Mouse (Mus musculus) kidney, postnatal 14 days (tissue): Measurements from ENCODE around the gene Lmo7.

ENCODE experiments used
- DNase-seq: peaks from one replicate; pipeline ENCODE4 v3.0.0; 2022; ENCODE audit warnings: mixed read lengths

The Lmo7 gene

GRCm38 (mm10) chr14:101839771-101840731 lies 110.3 kb downstream of the Lmo7 start:
- peak; percentile 66 for DNase-seq

- no peak for DNase-seq
These were observed 111.5 kb downstream of the Lmo7 start for GRCm38 (mm10) chr14:101841271-101841670.

DNA sequence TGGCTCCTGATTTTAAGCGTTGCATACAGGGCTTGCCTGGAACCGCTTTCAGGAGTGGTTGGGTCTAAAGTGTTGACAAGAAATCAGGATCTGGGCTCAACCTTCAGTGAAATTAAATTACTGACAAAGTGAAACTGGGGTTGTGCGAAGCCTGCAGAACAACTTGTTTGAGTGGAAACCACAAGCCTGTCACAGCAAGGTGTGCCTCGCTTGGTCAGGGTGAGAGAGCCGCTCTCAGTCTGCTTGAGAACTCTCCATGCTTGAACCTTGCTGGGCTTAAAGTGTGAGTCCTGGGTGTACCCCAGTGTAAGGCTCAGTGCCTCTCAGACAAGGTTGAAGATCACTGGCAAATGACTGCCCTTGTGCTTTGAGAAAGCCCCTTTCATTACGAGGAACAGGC lies 112.8 kb downstream of the Lmo7 start:
- no peak for DNase-seq

- no peak for DNase-seq
These were observed 113.7 kb downstream of the Lmo7 start for GRCm38 (mm10) chr14:101843443-101843842.

GRCm38 (mm10) chr14:101844467-101844866 lies 114.7 kb downstream of the Lmo7 start:
- no peak for DNase-seq

GRCm38 (mm10) chr14:101846097-101846882 lies 116.5 kb downstream of the Lmo7 start:
- DNase-seq = no peak

DNA sequence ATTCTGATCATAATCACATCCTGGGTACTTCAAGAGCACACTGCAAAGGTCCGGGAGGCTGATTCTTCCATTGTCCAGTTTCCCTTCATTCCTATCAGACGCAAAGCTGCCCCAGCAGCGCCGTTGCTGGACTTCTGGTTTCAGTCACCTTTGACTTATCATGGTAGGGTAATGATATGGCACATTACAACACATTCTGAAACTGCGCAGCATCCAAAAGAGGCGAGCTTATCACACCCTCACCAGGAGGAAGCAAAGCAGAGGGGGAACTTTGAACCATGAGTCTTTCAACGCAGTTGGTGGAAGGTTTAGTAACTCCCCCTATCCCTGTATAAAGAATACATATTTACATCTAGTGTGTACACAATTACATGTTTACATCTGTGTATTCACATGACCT lies 117.8 kb downstream of the Lmo7 start:
- no peak for DNase-seq

GRCm38 (mm10) chr14:101852584-101853195 lies 122.9 kb downstream of the Lmo7 start:
- peak; percentile 47 for DNase-seq

DNA sequence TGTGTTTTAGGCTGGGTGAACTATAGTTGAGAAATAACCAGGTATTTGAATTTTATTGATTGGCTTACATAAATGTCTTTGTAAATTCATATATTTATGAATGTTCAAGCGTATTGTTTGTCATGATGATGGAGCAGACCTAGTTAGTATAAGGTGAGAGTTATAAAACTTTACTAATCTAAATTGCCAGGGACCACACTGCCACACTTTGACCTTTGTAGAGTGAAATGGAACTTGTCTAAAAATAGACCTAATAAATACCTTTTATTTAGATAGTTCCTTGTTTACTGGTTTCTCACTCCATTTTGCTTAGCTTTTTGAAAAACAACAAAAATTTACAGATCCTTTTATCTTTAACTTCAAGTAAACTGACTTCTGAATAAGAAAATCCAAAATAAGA lies 123.5 kb downstream of the Lmo7 start:
- no peak for DNase-seq

GRCm38 (mm10) chr14:101853722-101854121 lies 124.0 kb downstream of the Lmo7 start:
- peak; percentile 61 for DNase-seq

DNA sequence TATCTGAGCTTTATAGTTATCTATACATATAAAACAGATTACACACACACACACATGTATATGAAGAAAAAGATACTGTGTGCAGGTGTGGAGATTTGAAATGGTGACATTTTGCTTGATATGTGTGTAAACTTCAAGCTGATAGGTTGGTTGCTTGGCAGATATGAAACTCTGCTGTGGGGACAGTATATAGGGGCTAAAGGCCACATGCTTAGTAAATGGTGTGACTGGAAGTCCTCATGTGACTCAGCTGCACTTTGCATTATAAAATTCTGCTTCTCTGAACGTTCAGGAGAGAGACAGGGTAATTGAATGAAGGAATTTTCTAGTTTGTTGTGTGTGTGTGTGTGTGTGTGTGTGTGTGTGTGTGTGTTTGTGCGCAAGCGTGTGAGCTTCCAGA lies 124.5 kb downstream of the Lmo7 start:
- no peak for DNase-seq

DNA sequence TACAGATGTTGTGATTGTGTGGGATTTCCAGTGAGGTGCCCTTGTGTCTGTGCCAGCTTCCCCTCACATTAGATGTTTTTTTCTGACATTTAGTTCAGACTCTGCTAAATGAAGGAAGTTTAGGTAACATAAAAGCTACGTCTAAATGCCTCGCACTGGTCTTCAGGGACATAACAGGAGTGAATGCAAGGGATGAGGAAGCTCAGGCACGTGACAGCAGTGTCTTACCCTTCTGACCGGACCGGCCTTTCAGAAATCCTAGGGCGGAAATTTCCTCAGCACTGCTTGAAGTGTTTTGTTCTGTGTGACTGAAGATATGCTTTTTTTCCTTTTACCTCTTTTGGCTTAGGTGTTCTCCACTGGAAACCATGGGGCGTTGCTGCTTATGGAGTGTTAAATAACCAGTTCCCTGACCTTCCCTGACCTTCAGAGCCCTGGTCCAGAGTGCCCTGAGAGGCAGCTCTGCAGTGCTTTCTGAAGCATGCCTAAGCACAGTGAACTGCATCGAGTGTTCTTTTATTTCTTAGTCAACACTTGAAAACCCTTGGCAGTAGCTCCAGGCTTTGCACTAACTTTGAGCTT lies 129.6 kb downstream of the Lmo7 start:
- peak; percentile 86 for DNase-seq

DNA sequence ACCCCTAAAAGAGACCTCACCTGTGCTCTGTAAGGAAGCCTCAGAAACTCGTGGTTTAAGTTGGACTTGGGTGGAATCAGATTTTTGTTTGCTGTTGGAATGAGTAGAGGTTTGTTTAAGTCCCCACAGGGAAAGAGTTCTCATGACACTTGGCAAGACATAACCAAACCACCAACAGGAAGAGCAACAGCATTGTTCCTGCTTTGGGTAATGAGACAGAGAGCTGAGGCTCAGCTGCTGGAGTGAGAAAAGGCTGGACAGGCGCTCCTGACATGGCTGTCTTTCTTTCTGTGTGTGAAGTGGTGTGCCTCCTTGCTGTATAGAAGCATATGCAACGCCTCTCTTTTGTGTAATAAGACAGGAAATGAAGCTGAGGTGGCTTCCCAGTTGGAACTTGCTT lies 132.3 kb downstream of the Lmo7 start:
- DNase-seq = no peak

GRCm38 (mm10) chr14:101867071-101867733 lies 137.4 kb downstream of the Lmo7 start:
- DNase-seq = no peak

- DNase-seq = peak; percentile 54
These were observed 139.4 kb downstream of the Lmo7 start for GRCm38 (mm10) chr14:101869145-101869544.

DNA sequence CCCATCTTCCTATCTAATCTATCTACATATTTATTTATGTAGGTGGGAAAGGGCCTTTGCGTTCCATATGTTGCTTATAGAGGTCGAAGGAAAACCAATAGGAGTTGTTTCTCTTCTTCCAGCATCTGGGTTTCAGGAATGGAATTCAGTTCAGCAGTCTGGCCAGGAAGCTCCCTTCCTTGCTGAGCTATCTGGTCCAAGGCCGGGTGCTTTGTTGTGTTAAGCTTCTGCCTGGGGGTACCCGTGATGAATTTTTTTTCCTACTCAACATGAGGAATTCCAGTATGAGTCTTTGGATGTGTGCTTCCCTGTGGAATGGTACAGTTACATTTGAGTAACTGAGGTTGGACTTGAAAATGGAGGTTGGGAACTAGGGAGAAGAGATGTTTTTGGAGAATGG lies 139.9 kb downstream of the Lmo7 start:
- no peak for DNase-seq

DNA sequence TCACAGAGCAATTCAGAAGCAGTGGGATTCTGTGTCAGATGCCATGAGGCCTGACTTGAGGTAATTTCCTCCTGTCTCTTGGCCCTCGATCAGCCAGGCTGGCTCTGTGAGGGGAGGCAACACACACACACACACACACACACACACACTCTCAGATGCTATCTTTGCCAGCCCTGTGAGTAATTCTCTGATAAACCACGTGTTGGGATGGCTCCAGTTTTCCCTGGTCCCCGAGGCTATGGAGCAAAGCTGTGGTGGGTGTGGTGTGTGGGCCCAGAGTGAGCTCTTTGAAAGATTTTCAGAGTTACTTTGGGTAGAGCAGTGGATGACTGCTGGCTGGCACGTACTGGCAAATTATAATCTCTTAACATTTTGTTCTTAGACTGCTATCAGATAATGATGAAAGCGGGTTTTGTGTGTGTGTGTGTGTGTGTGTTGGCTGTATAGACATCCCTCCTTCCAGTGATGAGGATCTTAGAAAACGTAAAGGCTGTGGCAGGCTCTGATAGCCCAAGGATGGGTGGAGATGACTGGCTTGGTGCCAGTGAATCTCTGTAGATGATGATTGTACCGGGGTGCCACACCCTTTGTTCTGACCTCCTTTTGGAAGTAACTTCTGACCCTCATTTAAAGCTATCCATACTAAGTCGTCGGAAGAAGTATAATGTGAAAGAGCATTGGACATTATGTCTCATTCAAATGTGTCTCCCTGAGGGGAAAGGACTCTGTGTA lies 140.6 kb downstream of the Lmo7 start:
- peak; percentile 17 for DNase-seq

DNA sequence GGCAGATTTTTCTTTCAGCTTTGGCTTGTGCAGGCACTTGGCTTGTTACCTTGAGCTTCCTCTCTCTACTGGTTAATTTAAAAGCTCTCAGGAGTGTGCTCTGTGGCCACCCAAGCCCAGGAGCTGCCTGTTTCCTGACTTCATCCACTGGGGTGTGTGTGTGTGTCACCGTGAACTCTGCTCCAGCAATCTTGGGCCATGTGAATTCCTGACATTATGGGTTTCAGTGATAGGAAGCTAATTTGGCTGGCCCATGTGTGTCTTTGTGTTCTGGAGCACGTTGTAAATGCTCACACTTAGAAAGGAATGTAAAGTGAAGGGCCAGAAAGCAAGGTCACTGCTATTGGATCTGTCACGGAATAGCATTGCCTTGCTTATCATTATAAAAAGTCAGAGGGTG lies 143.1 kb downstream of the Lmo7 start:
- DNase-seq = peak; percentile 41

DNA sequence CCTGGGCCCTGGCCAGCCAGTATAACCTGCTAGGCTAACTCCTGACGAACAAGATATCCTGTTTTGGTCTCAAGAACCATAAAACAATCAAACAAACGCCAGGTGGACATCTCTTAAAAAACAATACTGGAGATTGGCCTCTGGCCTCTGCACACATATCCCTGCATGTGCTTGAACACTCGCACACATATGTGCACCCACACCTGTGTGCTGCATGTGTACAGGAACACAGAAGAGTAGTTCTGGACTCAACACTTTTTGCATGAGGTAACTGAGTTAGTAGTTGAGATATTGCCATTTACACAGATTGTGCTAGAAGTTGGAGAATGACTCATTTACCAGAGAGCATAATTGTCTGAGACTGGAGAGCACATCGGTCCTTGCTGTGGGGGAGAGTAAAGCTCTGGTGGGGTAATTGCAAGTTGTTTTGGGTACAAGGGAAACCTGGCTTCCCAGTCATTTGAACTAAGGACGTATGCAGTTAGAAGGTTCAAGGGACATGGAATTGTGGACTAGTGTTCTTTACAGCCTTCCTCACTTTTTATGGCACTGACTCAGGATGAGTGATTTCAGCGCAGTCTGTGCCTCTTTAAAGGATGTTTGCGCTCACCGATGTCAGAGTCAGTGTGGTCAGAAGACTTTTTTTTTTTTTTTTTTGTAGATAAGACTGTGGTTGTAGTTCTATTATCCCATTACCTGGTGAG lies 148.7 kb downstream of the Lmo7 start:
- no peak for DNase-seq

- no peak for DNase-seq
These were observed 149.4 kb downstream of the Lmo7 start for GRCm38 (mm10) chr14:101879050-101879694.

DNA sequence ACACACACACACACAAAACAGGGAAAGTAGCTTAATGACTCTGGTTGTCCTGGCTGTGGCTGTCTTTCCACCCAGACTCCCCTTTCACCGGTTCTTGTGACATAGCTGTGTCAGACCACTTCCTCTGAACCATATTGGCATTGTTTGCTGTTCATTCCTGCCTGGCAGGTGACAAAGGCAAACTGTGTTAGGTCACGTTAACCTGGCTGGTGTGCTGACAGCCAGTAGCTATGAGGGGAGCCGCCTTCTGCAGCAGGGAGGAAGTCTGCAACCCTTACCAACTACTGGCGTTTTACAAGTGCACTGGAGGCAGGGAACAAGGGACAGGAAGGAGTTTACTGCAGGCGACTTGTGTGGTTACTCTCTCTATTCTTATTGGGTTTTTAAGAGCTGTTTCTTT lies 153.2 kb downstream of the Lmo7 start:
- peak; percentile 25 for DNase-seq
